Mouse (Mus musculus) CH12.LX (cell line): ENCODE data around the gene Rab3d.

ENCODE experiments used
- CTCF ChIP-seq, 2 experiments: IDR thresholded peaks in 1 of 2; conservative IDR thresholded peaks in 1 of 2; 2 replicates each; pipeline ENCODE4 v1.5.1; 2011 to 2012; ENCODE audit warnings: low read depth in 2 of 2, low read length in 2 of 2, improper control_type of control experiment in 1 of 2, inconsistent platforms in 1 of 2, mild to moderate bottlenecking in 1 of 2, moderate library complexity in 1 of 2
- E2F4 ChIP-seq: IDR thresholded peaks from 2 replicates; pipeline ENCODE4 v1.6.1; 2011; ENCODE audit warnings: low read depth, low read length, improper control_type of control experiment; ENCODE audit not compliant: insufficient replicate concordance
- POLR2A ChIP-seq: IDR thresholded peaks from 2 replicates; pipeline ENCODE4 v1.6.1; 2011; ENCODE audit warnings: low read depth, mild to moderate bottlenecking, improper control_type of control experiment, low read length
- TCF12 ChIP-seq: IDR thresholded peaks from 2 replicates; pipeline ENCODE4 v1.6.1; 2014; ENCODE audit warnings: low read depth, mild to moderate bottlenecking, inconsistent platforms, low read length, improper control_type of control experiment

- TF ChIP-seq POLR2A (no peak), CTCF (conservative IDR thresholded peaks at IDR 0.05 in 1 of 2, IDR thresholded peaks at IDR 0.05 in 1 of 2; ENCODE audit: low read depth in 2 of 2, low read length in 2 of 2) (no peak), TCF12 (no peak), E2F4 (no peak)
Measured at GRCm38 (mm10) chr9:21926784-21927183, 8.8 kb upstream of the Rab3d start.
